ENCODE assay signal across 8 mouse cellular contexts in the genomic region with DNA sequence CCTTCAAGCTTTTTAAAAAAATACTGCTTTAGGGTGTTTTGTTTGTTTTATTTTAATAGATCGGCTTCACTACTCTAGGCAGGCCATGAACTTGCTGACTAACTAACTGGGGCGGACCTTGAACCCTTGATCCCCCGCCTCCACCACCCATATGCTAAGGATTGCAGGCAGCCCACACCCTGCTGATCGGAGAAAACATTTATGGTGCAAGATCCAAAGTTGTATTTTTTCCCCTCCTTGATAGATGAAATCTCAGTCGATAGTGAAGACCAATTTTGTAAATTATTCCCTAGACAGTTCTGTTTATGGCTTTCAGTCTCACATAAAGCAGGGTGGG. TPM values are rescaled to one million over a fixed set of nuclear protein-coding genes. Genes with fewer than 3 reads are reported as not detected.
DNase-seq lines count a peak whose midpoint lies in the region; ATAC-seq and TF ChIP-seq lines count a peak whose summit lies in the region.

No protein-coding gene starts in this region.

- intact Hi-C loops in left cerebral cortex, postnatal 4 days (cut with DNase I) = loop anchor here (10.0 kb wide), 2 partner anchors 302 to 342 kb away; partner anchors contain the start of gene Rapgef6
- intact Hi-C loops in left cerebral cortex, postnatal 10 days (cut with DNase I) = loop anchor here (10.0 kb wide), 1 partner anchor 302 kb away; no protein-coding TSS in a partner anchor

- 1% methylated on average over 5 of the region's 5 CpGs for WGBS in bone marrow, adult 2 months
- WGBS in hindbrain, embryonic 10.5 days = 9% methylated on average over 5 of the region's 5 CpGs
- under 1% methylated on average over 5 of the region's 5 CpGs for WGBS in limb, embryonic 15.5 days
- WGBS in neural tube, embryonic 13.5 days = 1% methylated on average over 5 of the region's 5 CpGs

- peak overlapping the region; percentile 77 for H3K4me3 ChIP-seq in bone marrow, adult 2 months (replicated peaks; ENCODE audit: control insufficient read depth, low read depth, low read length)
- H3K4me3 ChIP-seq in hindbrain, embryonic 10.5 days = peak overlapping the region; percentile 93
- H3K4me3 ChIP-seq in limb, embryonic 15.5 days = peak overlapping the region; percentile 89
- H3K4me3 ChIP-seq in neural tube, embryonic 13.5 days = peak overlapping the region; percentile 82

- TF ChIP-seq CTCF in bone marrow, adult 2 months (IDR thresholded peaks at IDR 0.05; ENCODE audit: control insufficient read depth, insufficient read depth, low read length) = no peak

- no peaks in the 10 kb centered on the region; the same call in 1 of the 2 replicates for H3K4me1 ChIP-seq in bone marrow, adult 2 months (ENCODE audit: control insufficient read depth, insufficient read depth, low read length)
- peaks cover 36% of the 10 kb centered on the region for H3K4me1 ChIP-seq in hindbrain, embryonic 10.5 days (replicated peaks)
- H3K4me1 ChIP-seq in limb, embryonic 15.5 days = peaks cover 11% of the 10 kb centered on the region
- peaks cover 44% of the 10 kb centered on the region for H3K4me1 ChIP-seq in neural tube, embryonic 13.5 days (replicated peaks)

- no peak for ATAC-seq in limb, embryonic 15.5 days (ENCODE audit: insufficient number of reproducible peaks, low FRiP score, low TSS enrichment, low read depth)
- ATAC-seq in neural tube, embryonic 13.5 days (ENCODE audit: low read depth) = no peak
- no peak for ATAC-seq in activated CD4-positive, CD25-positive, alpha-beta regulatory T cell, adult 4 months

- H3K9ac ChIP-seq in limb, embryonic 15.5 days = peak overlapping the region; percentile 92
- peak overlapping the region; percentile 98 for H3K9ac ChIP-seq in neural tube, embryonic 13.5 days

- H3K9me3 ChIP-seq in hindbrain, embryonic 10.5 days = no peaks in the 10 kb centered on the region
- H3K9me3 ChIP-seq in limb, embryonic 15.5 days = no peaks in the 10 kb centered on the region
- no peaks in the 10 kb centered on the region for H3K9me3 ChIP-seq in neural tube, embryonic 13.5 days

- peaks cover 40% of the 10 kb centered on the region for H3K36me3 ChIP-seq in hindbrain, embryonic 10.5 days
- H3K36me3 ChIP-seq in limb, embryonic 15.5 days = peaks cover 28% of the 10 kb centered on the region
- H3K36me3 ChIP-seq in neural tube, embryonic 13.5 days = peaks cover 24% of the 10 kb centered on the region

- peak; percentile 27 for DNase-seq in left cerebral cortex, postnatal 4 days
- no peak for DNase-seq in left cerebral cortex, postnatal 10 days (ENCODE audit: extremely low spot score in 1 of 2, low spot score in 2 of 2)
- no peak for DNase-seq in hindbrain, embryonic 10.5 days (ENCODE audit: low spot score)
- DNase-seq in thymus, postnatal 25 days = no peak

- no peak for TF ChIP-seq POLR2A in bone marrow, adult 2 months (IDR thresholded peaks at IDR 0.05; ENCODE audit: borderline replicate concordance, control insufficient read depth, low read depth, low read length)

- H3K27me3 ChIP-seq in hindbrain, embryonic 10.5 days (ENCODE audit: insufficient read depth, poor library complexity, severe bottlenecking) = no peaks in the 10 kb centered on the region
- no peaks in the 10 kb centered on the region for H3K27me3 ChIP-seq in limb, embryonic 15.5 days
- no peaks in the 10 kb centered on the region for H3K27me3 ChIP-seq in neural tube, embryonic 13.5 days

- peak overlapping the region; percentile 53 for H3K4me2 ChIP-seq in limb, embryonic 15.5 days
- H3K4me2 ChIP-seq in neural tube, embryonic 13.5 days = peak overlapping the region; percentile 82

- peak overlapping the region; percentile 82 for H3K27ac ChIP-seq in bone marrow, adult 2 months (ENCODE audit: control insufficient read depth, insufficient read depth, low read depth, low read length, poor library complexity)
- H3K27ac ChIP-seq in hindbrain, embryonic 10.5 days = peak overlapping the region; percentile 99
- peak overlapping the region; percentile 89 for H3K27ac ChIP-seq in limb, embryonic 15.5 days
- H3K27ac ChIP-seq in neural tube, embryonic 13.5 days (replicated peaks) = peak overlapping the region; percentile 91

RNA-seq across cellular contexts. Expression of gene Hint1, which starts 0.8 kb away (rescaled TPM):
- total RNA-seq in left cerebral cortex, postnatal 4 days (2021) = 100 to 1,000 TPM; 364 to 423 TPM
- total RNA-seq in left cerebral cortex, postnatal 10 days (2021) = 100 to 1,000 TPM; 326 to 345 TPM
- polyA plus RNA-seq in bone marrow, adult 2 months (2011; ENCODE audit: insufficient read depth, insufficient read length, low replicate concordance, missing spikeins) = 192 and 249 TPM in 2 replicates
- 626 and 627 TPM in 2 replicates for polyA plus RNA-seq in hindbrain, embryonic 10.5 days (2016; fragmentation: Nextera tagmentation; extraction: Ambion mirVana)
- polyA plus RNA-seq in limb, embryonic 15.5 days (2015; fragmentation: Nextera tagmentation; extraction: Ambion mirVana) = 450 and 535 TPM in 2 replicates
- 715 and 824 TPM in 2 replicates for polyA plus RNA-seq in neural tube, embryonic 13.5 days (2015; fragmentation: Nextera tagmentation; extraction: Ambion mirVana)
- polyA plus RNA-seq in activated CD4-positive, CD25-positive, alpha-beta regulatory T cell, adult 4 months (2017; shearing (Covaris generic)) = 100 to 1,000 TPM; 601 to 656 TPM

RNA-seq across cellular contexts. Expression of gene Lyrm7, which starts 6.3 kb away (rescaled TPM):
- 10 to 100 TPM; 17.5 to 26.2 TPM for total RNA-seq in left cerebral cortex, postnatal 4 days (2021)
- 10 to 100 TPM; 22.1 to 25.0 TPM for total RNA-seq in left cerebral cortex, postnatal 10 days (2021)
- polyA plus RNA-seq in bone marrow, adult 2 months (2011; ENCODE audit: insufficient read depth, insufficient read length, low replicate concordance, missing spikeins) = 2.2 and 11.4 TPM in 2 replicates
- 3.0 and 5.2 TPM in 2 replicates for polyA plus RNA-seq in hindbrain, embryonic 10.5 days (2016; fragmentation: Nextera tagmentation; extraction: Ambion mirVana)
- 9.5 and 9.7 TPM in 2 replicates for polyA plus RNA-seq in limb, embryonic 15.5 days (2015; fragmentation: Nextera tagmentation; extraction: Ambion mirVana)
- 10.9 and 13.3 TPM in 2 replicates for polyA plus RNA-seq in neural tube, embryonic 13.5 days (2015; fragmentation: Nextera tagmentation; extraction: Ambion mirVana)
- polyA plus RNA-seq in activated CD4-positive, CD25-positive, alpha-beta regulatory T cell, adult 4 months (2017; shearing (Covaris generic)) = 1 to 10 TPM; 2.4 to 3.7 TPM

RNA-seq across cellular contexts. Expression of gene Gpx3, which starts 35.2 kb away (rescaled TPM):
- total RNA-seq in left cerebral cortex, postnatal 4 days (2021) = 1 to 10 TPM; 5.1 to 9.6 TPM
- total RNA-seq in left cerebral cortex, postnatal 10 days (2021) = 10 to 100 TPM in 1 of 2 experiments, 1 to 10 TPM in 1; 9.7 to 10.2 TPM
- polyA plus RNA-seq in bone marrow, adult 2 months (2011; ENCODE audit: insufficient read depth, insufficient read length, low replicate concordance, missing spikeins) = 86.6 and 132 TPM in 2 replicates
- polyA plus RNA-seq in hindbrain, embryonic 10.5 days (2016; fragmentation: Nextera tagmentation; extraction: Ambion mirVana) = 108 and 121 TPM in 2 replicates
- polyA plus RNA-seq in limb, embryonic 15.5 days (2015; fragmentation: Nextera tagmentation; extraction: Ambion mirVana) = 379 and 418 TPM in 2 replicates
- polyA plus RNA-seq in neural tube, embryonic 13.5 days (2015; fragmentation: Nextera tagmentation; extraction: Ambion mirVana) = 67.2 and 71.8 TPM in 2 replicates
- 1 to 10 TPM in 1 of 2 experiments, under 1 TPM in 1; 0.90 to 1.1 TPM for polyA plus RNA-seq in activated CD4-positive, CD25-positive, alpha-beta regulatory T cell, adult 4 months (2017; shearing (Covaris generic))

Comparison
In these comparisons a context has a peak if more than half of its experiments do, and no peak if none do; other contexts are left out.
1. RNA of gene Gpx3, which starts 35.2 kb away (polyA plus RNA-seq): 379 to 418 TPM in limb, embryonic 15.5 days, 86.6 to 132 TPM in bone marrow, adult 2 months, 108 to 121 TPM in hindbrain, embryonic 10.5 days and 67.2 to 71.8 TPM in neural tube, embryonic 13.5 days; 0.90 to 1.1 TPM in activated CD4-positive, CD25-positive, alpha-beta regulatory T cell, adult 4 months; every median in the first group is over 10 times any median in the second.
2. Peak in every context shown above with its lines, with median percentiles within 50 percentile points of each other: H3K27ac ChIP-seq and H3K4me3 ChIP-seq.